Mouse (Mus musculus) testis, adult 2 months (tissue): ENCODE measurements around the gene Maea.

Source experiments
- CTCF ChIP-seq: fragments of 200-500 bp; IDR thresholded peaks from 2 replicates; pipeline ENCODE4 v1.5.1; 2012; ENCODE audit warnings: low read depth, mild to moderate bottlenecking, inconsistent platforms, low read length, moderate library complexity; ENCODE audit not compliant: control insufficient read depth, insufficient read depth, insufficient replicate concordance
- POLR2A ChIP-seq: fragments of 200-500 bp; IDR thresholded peaks from 2 replicates; pipeline ENCODE4 v1.6.1; 2012; ENCODE audit warnings: low read depth, mild to moderate bottlenecking, inconsistent platforms, low read length, moderate library complexity; ENCODE audit not compliant: control insufficient read depth

DNA sequence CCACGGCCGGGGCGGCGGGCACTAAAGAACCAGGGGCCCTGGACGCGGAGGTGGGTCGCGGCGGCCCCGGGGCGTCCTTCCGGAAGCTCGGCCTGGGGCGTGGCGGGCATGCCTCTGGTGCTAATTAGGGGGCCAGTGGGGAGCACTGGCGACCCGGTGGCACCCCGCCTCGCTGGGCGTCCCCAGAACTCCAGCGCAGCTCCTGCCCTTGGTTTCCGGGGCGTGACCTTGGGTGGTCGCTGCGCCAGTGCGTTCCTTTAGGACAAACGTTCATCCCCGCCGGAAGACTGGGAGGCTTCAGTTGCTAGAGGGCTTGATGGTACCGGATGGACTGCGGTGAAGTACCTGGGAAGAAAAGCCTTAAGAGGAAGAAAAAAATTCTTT, 660 bp downstream of the Maea start:
- no peak for TF ChIP-seq CTCF
- TF ChIP-seq POLR2A: 0 out of 2 replicates have a peak, but pooled peaks have one; percentile 45
